ENCODE assay signal across 22 mouse cellular contexts in genomic region chr15:99823322-99823898, GRCm38 (mm10). TPM values are rescaled to one million over a fixed set of nuclear protein-coding genes. Genes with fewer than 3 reads are reported as not detected.
DNase-seq lines count a peak whose midpoint lies in the region; ATAC-seq and TF ChIP-seq lines count a peak whose summit lies in the region.
"Had no signal": no experiment of that assay in that cellular context is flagged by ENCODE, and none has a peak within 500 bp of the region (broad histone marks: within the 10 kb centered on the region; RNA-seq: fewer than 3 reads in every experiment).

No protein-coding gene starts in this region.

- no peak for ATAC-seq in heart, embryonic 12.5 days (ENCODE audit: insufficient number of reproducible peaks, low FRiP score)
- ATAC-seq in kidney, postnatal 0 days (replicated peaks; ENCODE audit: low FRiP score, low read depth) = no peak
- 0 out of 2 replicates have a peak, but pooled peaks have one; percentile 11 for ATAC-seq in common myeloid progenitor, adult 5-6 weeks (replicated peaks; ENCODE audit: low read depth, poor library complexity, severe bottlenecking)
- ATAC-seq in megakaryocyte, adult 5-6 weeks (ENCODE audit: poor library complexity, severe bottlenecking) = peak; percentile 58
- ATAC-seq: activated CD4-positive, CD25-positive, alpha-beta regulatory T cell, adult 4 months; inflammation-experienced regulatory T-cells, adult 6 months had no signal

- H3K27ac ChIP-seq in heart, embryonic 12.5 days (ENCODE audit: poor library complexity, severe bottlenecking) = 0 out of 2 replicates have a peak overlapping the region, but pooled peaks have one; percentile 14
- no peak overlapping the region for H3K27ac ChIP-seq in kidney, postnatal 0 days
- H3K27ac ChIP-seq: forebrain, embryonic 10.5 days; hindbrain, embryonic 12.5 days; left cerebral cortex, adult 2 months; limb, embryonic 15.5 days; liver, embryonic 14.5 days; midbrain, embryonic 12.5 days; neural tube, embryonic 15.5 days had no signal

- H3K4me1 ChIP-seq in heart, embryonic 12.5 days (replicated peaks) = peaks cover 16% of the 10 kb centered on the region; the same call in 1 of the 2 replicates
- H3K4me1 ChIP-seq in kidney, postnatal 0 days (replicated peaks; ENCODE audit: insufficient read depth, low read length) = peaks cover 12% of the 10 kb centered on the region; the same call in 1 of the 2 replicates

- H3K4me2 ChIP-seq in heart, embryonic 12.5 days = no peak overlapping the region
- no peak overlapping the region for H3K4me2 ChIP-seq in kidney, postnatal 0 days (ENCODE audit: low read length)
- H3K4me2 ChIP-seq: hindbrain, embryonic 12.5 days; limb, embryonic 15.5 days; lung, embryonic 14.5 days; midbrain, embryonic 12.5 days; neural tube, embryonic 15.5 days had no signal

- H3K36me3 ChIP-seq in heart, embryonic 12.5 days = no peaks in the 10 kb centered on the region
- H3K36me3 ChIP-seq in kidney, postnatal 0 days (ENCODE audit: insufficient read depth, low read length) = no peaks in the 10 kb centered on the region
- H3K36me3 ChIP-seq: forebrain, embryonic 10.5 days; hindbrain, embryonic 12.5 days; limb, embryonic 15.5 days; midbrain, embryonic 12.5 days; neural tube, embryonic 15.5 days had no signal

- no peak for DNase-seq in heart, postnatal 36 days
- peak; percentile 22 for DNase-seq in kidney, postnatal 0 days (ENCODE audit: low spot score)
- no peak for DNase-seq in kidney, postnatal 10 days
- DNase-seq in lung, postnatal 25 days (ENCODE audit: low spot score) = no peak
- DNase-seq: adrenal gland, postnatal 10 days; cerebellum, adult 8-10 months; cerebellum, postnatal 36 days; heart, postnatal 10 days; left cerebral cortex, postnatal 4 days; lung, embryonic 14.5 days had no signal

- WGBS in heart, embryonic 12.5 days = 48% methylated on average over 8 of the region's 8 CpGs
- 46% methylated on average over 8 of the region's 8 CpGs for WGBS in kidney, postnatal 0 days

- no peaks in the 10 kb centered on the region for H3K27me3 ChIP-seq in heart, embryonic 12.5 days (replicated peaks)
- no peaks in the 10 kb centered on the region for H3K27me3 ChIP-seq in kidney, postnatal 0 days (ENCODE audit: insufficient read depth, low read length)
- H3K27me3 ChIP-seq: hindbrain, embryonic 12.5 days; limb, embryonic 15.5 days; midbrain, embryonic 12.5 days; neural tube, embryonic 15.5 days had no signal

- no peak overlapping the region for H3K9ac ChIP-seq in heart, embryonic 12.5 days
- H3K9ac ChIP-seq in kidney, postnatal 0 days (ENCODE audit: low read depth, low read length) = no peak overlapping the region
- H3K9ac ChIP-seq: hindbrain, embryonic 12.5 days; limb, embryonic 15.5 days; liver, embryonic 14.5 days; lung, embryonic 14.5 days; midbrain, embryonic 12.5 days; neural tube, embryonic 15.5 days had no signal

- no peak for TF ChIP-seq CTCF in kidney, postnatal 0 days (IDR thresholded peaks at IDR 0.05; ENCODE audit: low read depth)

- H3K4me3 ChIP-seq in heart, embryonic 12.5 days = no peak overlapping the region
- no peak overlapping the region for H3K4me3 ChIP-seq in kidney, postnatal 0 days (replicated peaks; ENCODE audit: low read depth, low read length)
- H3K4me3 ChIP-seq: forebrain, embryonic 10.5 days; hindbrain, embryonic 12.5 days; left cerebral cortex, adult 2 months; limb, embryonic 15.5 days; midbrain, embryonic 12.5 days; neural tube, embryonic 15.5 days had no signal

- intact Hi-C loops in heart, postnatal 36 days (cut with DNase I) = no loop called here

- no peaks in the 10 kb centered on the region for H3K9me3 ChIP-seq in heart, embryonic 12.5 days (replicated peaks)
- no peaks in the 10 kb centered on the region for H3K9me3 ChIP-seq in kidney, postnatal 0 days (replicated peaks; ENCODE audit: low read length)
- H3K9me3 ChIP-seq: forebrain, embryonic 10.5 days; hindbrain, embryonic 12.5 days; limb, embryonic 15.5 days; midbrain, embryonic 12.5 days; neural tube, embryonic 15.5 days had no signal

RNA-seq across cellular contexts. Expression of gene Cers5, which starts 50.7 kb away (rescaled TPM):
- 53.9 and 55.4 TPM in 2 replicates for polyA plus RNA-seq in heart, embryonic 12.5 days (2016; fragmentation: Nextera tagmentation; extraction: Ambion mirVana)
- 10 to 100 TPM; 17.6 to 18.0 TPM for total RNA-seq in heart, postnatal 36 days (2021)
- polyA plus RNA-seq in kidney, postnatal 0 days (2015; fragmentation: Nextera tagmentation; extraction: Ambion mirVana) = 60.8 and 63.2 TPM in 2 replicates
- 24.0 and 33.2 TPM in 2 replicates for total RNA-seq in common myeloid progenitor, adult 5-6 weeks (2017)
- 64.6 and 75.6 TPM in 2 replicates for total RNA-seq in megakaryocyte, adult 5-6 weeks (2015)
- total RNA-seq in megakaryocyte, adult 5-6 weeks (2017) = 42.3 and 45.3 TPM in 2 replicates

RNA-seq across cellular contexts. Expression of gene Lima1, which starts 51.8 kb away (rescaled TPM):
- 24.6 and 25.5 TPM in 2 replicates for polyA plus RNA-seq in heart, embryonic 12.5 days (2016; fragmentation: Nextera tagmentation; extraction: Ambion mirVana)
- 10 to 100 TPM; 19.9 to 21.0 TPM for total RNA-seq in heart, postnatal 36 days (2021)
- 42.8 and 51.6 TPM in 2 replicates for polyA plus RNA-seq in kidney, postnatal 0 days (2015; fragmentation: Nextera tagmentation; extraction: Ambion mirVana)
- 1.5 and 2.2 TPM in 2 replicates for total RNA-seq in common myeloid progenitor, adult 5-6 weeks (2017)
- total RNA-seq in megakaryocyte, adult 5-6 weeks (2015) = 17.7 and 22.6 TPM in 2 replicates
- total RNA-seq in megakaryocyte, adult 5-6 weeks (2017) = 27.1 and 37.8 TPM in 2 replicates

Comparison
In these comparisons a context has a peak if more than half of its experiments do, and no peak if none do; other contexts are left out.
1. ATAC-seq: peak in common myeloid progenitor, adult 5-6 weeks (single experiment) and megakaryocyte, adult 5-6 weeks (single experiment); none in heart, embryonic 12.5 days (single experiment) and kidney, postnatal 0 days (single experiment).